Mouse (Mus musculus) limb, embryonic 10.5 days (tissue): ENCODE measurements around the gene Smg6. TPM values are rescaled to one million over a fixed set of nuclear protein-coding genes. Genes with fewer than 3 reads are reported as not detected.

Experiments
- DNase-seq: peaks from one replicate; pipeline ENCODE4 v3.0.0-alpha.2; 2017; ENCODE audit warnings: low spot score
- H3K27ac ChIP-seq: fragments of 300-500 bp; sonication (generic); 2 replicates; pipeline ENCODE4 v1.5.1; 2016; ENCODE audit warnings: mild to moderate bottlenecking
- H3K27me3 ChIP-seq: fragments of 300-500 bp; sonication (generic); 2 replicates; pipeline ENCODE4 v1.6.1; 2016; ENCODE audit warnings: low read depth, mild to moderate bottlenecking; ENCODE audit not compliant: poor library complexity, severe bottlenecking
- H3K36me3 ChIP-seq: fragments of 300-500 bp; sonication (generic); 2 replicates; pipeline ENCODE4 v1.6.1; 2016; ENCODE audit warnings: mild to moderate bottlenecking, moderate library complexity
- H3K4me1 ChIP-seq: fragments of 300-500 bp; sonication (generic); 2 replicates; pipeline ENCODE4 v1.6.1; 2016
- H3K4me3 ChIP-seq: fragments of 300-500 bp; sonication (generic); 2 replicates; pipeline ENCODE4 v1.5.1; 2016; ENCODE audit warnings: mild to moderate bottlenecking, moderate library complexity
- H3K9me3 ChIP-seq: fragments of 300-500 bp; sonication (generic); replicated peaks from 2 replicates; pipeline ENCODE4 v1.6.1; 2016; ENCODE audit warnings: mild to moderate bottlenecking
- WGBS: fragments of 180-500 bp; shearing (Covaris S2); methylation state at CpG from one replicate; pipeline ENCODE4 v1.1.7; 2016; 5-methylcytosine and 5-hydroxymethylcytosine counted together
- polyA plus RNA-seq: library from polyadenylated mRNA; unstranded; fragments of >200 nt; fragmentation: Nextera tagmentation; extraction: Ambion mirVana; gene quantifications from 2 replicates; pipeline ENCODE4 v1.2.1, GENCODE M21; 2016

Smg6 gene
- polyA plus RNA-seq, 1 experiment from 2014 or later = 21.5 TPM

DNA sequence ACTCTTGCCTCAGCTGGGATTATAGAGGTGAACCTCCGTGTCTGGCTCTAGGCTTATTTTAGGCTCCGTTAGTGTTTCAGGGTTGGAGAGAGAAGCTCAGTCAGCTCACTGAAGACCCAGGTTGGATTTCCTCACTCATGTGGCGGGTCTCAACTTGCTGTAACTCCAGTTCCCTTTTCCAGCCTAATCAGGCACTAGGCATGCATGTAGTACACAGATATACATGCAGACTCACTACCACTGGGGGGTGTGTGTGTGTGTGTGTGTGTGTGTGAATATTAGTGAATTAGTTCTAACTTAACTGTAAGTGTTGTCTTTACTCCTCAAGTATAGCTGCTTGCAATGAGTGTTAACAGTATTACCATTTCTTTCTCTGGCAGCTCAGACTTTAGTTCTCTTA lies 145.7 kb downstream of the Smg6 start:
- H3K4me3 ChIP-seq = no peak overlapping the region
- 89% methylated on average over 3 of the region's 3 CpGs for WGBS

DNA sequence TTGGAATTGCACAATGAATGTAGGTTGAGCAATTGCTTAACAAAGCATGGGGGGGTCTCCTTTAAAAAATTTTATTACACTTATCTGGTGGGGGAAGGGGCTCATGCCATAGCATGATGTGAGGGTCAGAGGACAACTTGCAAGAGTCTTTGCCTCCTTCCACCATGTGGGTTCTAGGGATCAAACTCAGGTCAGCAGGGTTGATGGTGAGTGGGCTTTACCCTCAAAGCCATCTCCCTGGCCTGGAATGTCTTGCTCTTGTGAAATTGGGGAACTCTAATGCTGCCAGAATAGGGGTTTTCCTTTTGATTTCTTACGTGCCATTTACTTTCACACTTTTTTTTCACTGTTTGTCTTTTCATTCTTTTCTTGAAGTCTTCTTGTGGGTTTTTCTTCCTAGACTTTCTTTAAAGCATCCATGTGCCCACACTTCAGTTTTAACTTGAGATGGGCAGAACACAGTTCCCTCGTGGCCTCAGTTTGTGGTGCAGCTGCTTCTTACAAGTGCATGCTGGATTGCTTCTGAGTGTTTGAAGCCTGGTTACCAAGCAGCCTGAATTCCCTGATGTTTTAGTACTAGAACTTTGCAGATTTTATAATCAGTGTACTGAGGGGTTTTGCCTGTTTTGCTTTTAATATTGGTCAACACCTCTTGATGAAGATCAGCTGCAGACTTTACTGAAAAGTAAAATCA lies 147.5 kb downstream of the Smg6 start:
- Histone ChIP-seq H3K36me3 (0 out of 2 replicates have a peak, but pooled peaks cover 2% of the 10 kb centered on the region), H3K4me3 (no peak overlapping the region), H3K27me3 (no peaks in the 10 kb centered on the region), H3K9me3 (no peaks in the 10 kb centered on the region), H3K27ac (peak overlapping the region; percentile 86), H3K4me1 (peaks cover 32% of the 10 kb centered on the region)
- DNase-seq = no peak
- 70% methylated on average over 2 of the region's 2 CpGs for WGBS

More for the DNA sequence above, 145.7 kb downstream of the Smg6 start:
- H3K9me3 ChIP-seq = no peaks in the 10 kb centered on the region
- peaks cover 32% of the 10 kb centered on the region for H3K4me1 ChIP-seq
- H3K27ac ChIP-seq = no peak overlapping the region
- no peaks in the 10 kb centered on the region for H3K27me3 ChIP-seq
- 0 out of 2 replicates have a peak, but pooled peaks cover 2% of the 10 kb centered on the region for H3K36me3 ChIP-seq
- DNase-seq = no peak

GRCm38 (mm10) chr11:75073696-75074095 lies 148.1 kb downstream of the Smg6 start:
- Histone ChIP-seq H3K9me3 (no peaks in the 10 kb centered on the region), H3K4me3 (no peak overlapping the region), H3K36me3 (peaks cover 4% of the 10 kb centered on the region), H3K4me1 (peaks cover 32% of the 10 kb centered on the region), H3K27ac (peak overlapping the region; percentile 86), H3K27me3 (no peaks in the 10 kb centered on the region)
- DNase-seq = no peak
- WGBS = 66% methylated on average over 2 of the region's 2 CpGs

DNA sequence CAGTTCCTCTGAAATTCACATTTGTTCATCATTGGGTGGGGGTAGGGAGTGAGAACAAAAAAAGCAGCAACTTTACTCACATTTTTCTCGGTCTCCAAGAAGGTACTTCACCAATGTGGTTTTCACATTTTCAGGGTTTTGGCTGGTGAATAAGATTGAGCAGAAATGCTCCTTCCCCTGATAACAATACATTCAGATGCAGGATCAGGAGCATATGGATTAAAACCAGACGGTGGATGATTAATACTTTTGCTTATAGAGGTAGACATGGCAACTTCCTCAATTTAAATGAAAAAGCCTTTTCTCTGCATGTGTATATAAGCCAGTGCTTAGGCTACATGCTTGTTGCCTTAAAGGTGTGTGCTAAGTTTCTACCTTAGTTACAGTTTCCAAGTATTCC lies 148.9 kb downstream of the Smg6 start:
- Histone ChIP-seq H3K27me3 (no peaks in the 10 kb centered on the region), H3K27ac (peak overlapping the region; percentile 86), H3K4me1 (peaks cover 32% of the 10 kb centered on the region), H3K36me3 (peaks cover 12% of the 10 kb centered on the region), H3K4me3 (no peak overlapping the region), H3K9me3 (no peaks in the 10 kb centered on the region)
- 66% methylated on average over 2 of the region's 2 CpGs for WGBS
- no peak for DNase-seq

GRCm38 (mm10) chr11:75078616-75079015 lies 153.0 kb downstream of the Smg6 start:
- Histone ChIP-seq H3K4me3 (no peak overlapping the region), H3K9me3 (no peaks in the 10 kb centered on the region), H3K36me3 (peaks cover 29% of the 10 kb centered on the region), H3K4me1 (peaks cover 20% of the 10 kb centered on the region), H3K27me3 (no peaks in the 10 kb centered on the region), H3K27ac (no peak overlapping the region)
- no peak for DNase-seq
- WGBS = 96% methylated on average over 2 of the region's 2 CpGs

- H3K4me3 ChIP-seq = no peak overlapping the region
- peaks cover 38% of the 10 kb centered on the region for H3K36me3 ChIP-seq
- DNase-seq = no peak
- no peak overlapping the region for H3K27ac ChIP-seq
- H3K4me1 ChIP-seq = no peaks in the 10 kb centered on the region
- 88% methylated on average over 1 of the region's 1 CpGs for WGBS
- no peaks in the 10 kb centered on the region for H3K9me3 ChIP-seq
- H3K27me3 ChIP-seq = no peaks in the 10 kb centered on the region
Observed at GRCm38 (mm10) chr11:75083031-75083430, 157.4 kb downstream of the Smg6 start.

DNA sequence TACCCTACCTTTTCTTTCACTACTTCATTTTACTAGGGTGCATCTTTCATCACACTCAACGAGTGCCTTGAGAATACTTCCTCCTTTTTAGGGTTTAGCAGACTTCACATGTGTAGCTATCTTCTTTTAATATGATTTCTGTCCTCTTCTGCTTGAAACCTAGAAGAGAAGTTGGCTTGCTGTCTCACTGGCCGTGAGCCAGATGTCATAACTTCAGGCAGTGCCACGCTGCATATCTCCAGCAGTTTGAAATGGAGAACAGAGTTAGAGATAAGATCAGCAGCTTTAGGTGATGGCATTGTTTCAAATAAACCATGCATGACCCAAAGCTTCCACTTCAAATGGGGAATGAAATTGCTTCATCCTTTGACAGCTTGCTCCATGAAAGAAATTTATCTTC lies 166.5 kb downstream of the Smg6 start:
- no peak overlapping the region for H3K27ac ChIP-seq
- H3K36me3 ChIP-seq = no peaks in the 10 kb centered on the region
- H3K4me3 ChIP-seq = no peak overlapping the region
- no peak for DNase-seq
- no peaks in the 10 kb centered on the region for H3K9me3 ChIP-seq
- WGBS = 85% methylated on average over 3 of the region's 3 CpGs
- no peaks in the 10 kb centered on the region for H3K27me3 ChIP-seq
- H3K4me1 ChIP-seq = no peaks in the 10 kb centered on the region

DNA sequence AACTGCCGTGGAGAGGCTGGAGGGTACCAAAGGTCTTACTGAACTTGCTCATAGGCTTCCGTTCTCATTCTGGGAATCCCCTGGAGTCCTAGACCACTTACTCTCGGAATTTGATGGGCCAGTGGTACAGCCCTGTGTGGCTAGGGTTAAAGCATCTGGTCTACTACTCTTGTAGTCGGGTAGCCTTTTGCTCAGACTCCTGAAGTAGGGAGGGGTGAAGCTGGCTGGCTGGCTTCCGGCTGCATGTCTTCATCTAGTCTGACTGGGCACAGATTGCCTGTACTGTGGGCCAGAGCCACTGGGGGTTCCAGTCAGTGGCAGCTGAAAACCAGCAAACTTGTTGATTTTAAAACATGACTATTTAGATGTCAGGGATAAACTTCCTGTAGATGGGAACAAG lies 167.0 kb downstream of the Smg6 start:
- Histone ChIP-seq H3K27ac (no peak overlapping the region), H3K4me1 (no peaks in the 10 kb centered on the region), H3K27me3 (no peaks in the 10 kb centered on the region), H3K4me3 (no peak overlapping the region), H3K36me3 (peaks cover 2% of the 10 kb centered on the region), H3K9me3 (no peaks in the 10 kb centered on the region)
- WGBS = 77% methylated on average over 5 of the region's 5 CpGs
- DNase-seq = no peak

DNA sequence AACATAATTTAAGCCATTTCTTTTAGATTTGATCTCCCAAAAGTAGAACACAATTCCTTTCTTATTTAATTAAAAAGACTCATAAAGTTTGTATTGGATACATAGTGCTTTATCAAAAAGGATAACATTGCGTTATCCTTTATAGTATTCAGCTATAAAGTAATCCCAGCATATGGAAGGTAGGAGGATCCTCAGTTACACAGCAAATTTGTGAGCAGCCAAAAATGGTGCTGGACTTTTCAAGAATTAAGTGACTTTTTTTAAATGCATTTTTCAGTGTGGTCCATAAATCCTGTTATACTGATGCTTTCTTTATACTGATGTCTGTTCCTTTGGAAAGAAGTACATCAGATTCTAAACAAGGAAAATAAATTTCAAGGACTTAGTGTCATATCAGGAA lies 169.1 kb downstream of the Smg6 start:
- Histone ChIP-seq H3K36me3 (peaks cover 6% of the 10 kb centered on the region), H3K4me3 (no peak overlapping the region), H3K27me3 (no peaks in the 10 kb centered on the region), H3K27ac (no peak overlapping the region), H3K9me3 (no peaks in the 10 kb centered on the region), H3K4me1 (no peaks in the 10 kb centered on the region)
- 91% methylated on average over 1 of the region's 1 CpGs for WGBS
- DNase-seq = no peak

GRCm38 (mm10) chr11:75102763-75103339 lies 177.2 kb downstream of the Smg6 start:
- DNase-seq = no peak
- no peak overlapping the region for H3K4me3 ChIP-seq
- H3K27me3 ChIP-seq = no peaks in the 10 kb centered on the region
- no peaks in the 10 kb centered on the region for H3K9me3 ChIP-seq
- H3K36me3 ChIP-seq = peaks cover 2% of the 10 kb centered on the region
- no peaks in the 10 kb centered on the region for H3K4me1 ChIP-seq
- H3K27ac ChIP-seq = no peak overlapping the region
- WGBS = 89% methylated on average over 5 of the region's 5 CpGs

DNA sequence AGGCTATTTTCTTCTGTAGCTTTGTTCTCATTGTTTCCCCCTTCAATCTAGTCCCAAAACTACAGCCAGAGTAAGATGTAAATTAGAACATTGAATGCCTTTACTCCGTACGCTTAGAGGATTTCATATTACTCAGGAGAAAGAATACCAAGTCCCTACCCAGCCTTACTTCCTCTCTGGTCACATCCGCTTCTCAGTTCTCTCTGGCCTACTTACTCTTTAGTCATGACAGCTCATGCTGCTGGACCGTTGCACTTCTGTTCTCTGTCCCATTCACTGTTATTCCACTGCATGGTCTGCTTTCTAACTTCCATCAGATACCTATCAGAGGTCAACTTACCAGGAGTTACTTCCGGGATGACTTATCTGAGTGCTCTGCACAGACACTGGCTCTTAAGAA lies 181.0 kb downstream of the Smg6 start:
- 93% methylated on average over 5 of the region's 5 CpGs for WGBS
- Histone ChIP-seq H3K9me3 (no peaks in the 10 kb centered on the region), H3K4me1 (no peaks in the 10 kb centered on the region), H3K36me3 (peaks cover 3% of the 10 kb centered on the region), H3K4me3 (no peak overlapping the region), H3K27ac (no peak overlapping the region), H3K27me3 (no peaks in the 10 kb centered on the region)
- DNase-seq = no peak

DNA sequence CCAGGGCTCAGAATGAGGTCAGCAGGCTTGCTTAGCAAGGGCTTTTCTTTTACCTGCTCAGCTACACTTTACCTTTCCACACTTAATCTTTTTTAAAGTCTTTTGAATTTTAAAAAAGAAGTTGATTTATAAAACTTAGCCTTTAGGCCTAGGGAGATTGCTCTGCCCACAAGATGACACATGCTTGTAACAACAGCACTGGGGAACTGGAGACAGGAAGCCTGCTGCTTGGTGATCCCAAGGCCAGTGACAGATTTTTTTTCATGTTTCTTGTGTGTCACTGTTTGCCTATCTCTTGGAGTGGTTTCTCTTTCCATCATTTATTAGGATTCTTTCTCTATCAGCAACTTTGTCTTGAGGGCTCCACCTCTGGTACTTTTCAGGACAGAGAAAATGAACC lies 183.3 kb downstream of the Smg6 start:
- Histone ChIP-seq H3K27ac (no peak overlapping the region), H3K4me3 (no peak overlapping the region), H3K36me3 (peaks cover 3% of the 10 kb centered on the region), H3K4me1 (no peaks in the 10 kb centered on the region), H3K9me3 (no peaks in the 10 kb centered on the region), H3K27me3 (no peaks in the 10 kb centered on the region)
- no peak for DNase-seq

DNA sequence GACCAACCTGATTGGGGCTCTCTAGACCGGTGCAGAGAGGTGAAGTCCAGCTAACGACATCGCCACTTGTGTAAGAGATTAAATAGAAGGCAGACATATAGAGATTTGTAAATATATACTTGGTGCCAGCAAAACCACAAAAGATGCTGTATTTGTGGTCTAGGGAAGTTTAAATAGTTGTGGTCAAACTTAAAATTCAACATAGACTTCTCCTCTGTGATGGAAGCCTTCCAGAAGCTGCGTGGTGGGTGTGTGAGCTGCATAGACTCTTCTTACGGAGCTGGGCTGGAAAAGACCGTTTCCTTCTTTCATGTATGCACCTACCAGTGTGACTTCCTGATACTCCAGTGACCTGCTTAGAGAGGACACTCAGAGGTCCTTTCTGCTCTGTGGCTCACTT lies 190.8 kb downstream of the Smg6 start:
- Histone ChIP-seq H3K4me1 (peaks cover 11% of the 10 kb centered on the region; the same call in 1 of the 2 replicates), H3K27me3 (no peaks in the 10 kb centered on the region), H3K27ac (no peak overlapping the region), H3K4me3 (no peak overlapping the region), H3K36me3 (no peaks in the 10 kb centered on the region), H3K9me3 (no peaks in the 10 kb centered on the region)
- 89% methylated on average over 6 of the region's 6 CpGs for WGBS
- DNase-seq = no peak
